Mouse (Mus musculus) ES-E14 (cell line): ENCODE results near the gene Pak7.

Source experiments
- MAFK ChIP-seq: IDR thresholded peaks from 2 replicates; pipeline ENCODE4 v1.6.1; 2014; ENCODE audit warnings: mild to moderate bottlenecking, low read depth, low read length, inconsistent platforms; ENCODE audit not compliant: insufficient read depth
- ZC3H11A ChIP-seq: IDR thresholded peaks from 2 replicates; pipeline ENCODE4 v1.6.1; 2012; ENCODE audit warnings: low read depth, mild to moderate bottlenecking, inconsistent platforms, low read length, borderline replicate concordance

DNA sequence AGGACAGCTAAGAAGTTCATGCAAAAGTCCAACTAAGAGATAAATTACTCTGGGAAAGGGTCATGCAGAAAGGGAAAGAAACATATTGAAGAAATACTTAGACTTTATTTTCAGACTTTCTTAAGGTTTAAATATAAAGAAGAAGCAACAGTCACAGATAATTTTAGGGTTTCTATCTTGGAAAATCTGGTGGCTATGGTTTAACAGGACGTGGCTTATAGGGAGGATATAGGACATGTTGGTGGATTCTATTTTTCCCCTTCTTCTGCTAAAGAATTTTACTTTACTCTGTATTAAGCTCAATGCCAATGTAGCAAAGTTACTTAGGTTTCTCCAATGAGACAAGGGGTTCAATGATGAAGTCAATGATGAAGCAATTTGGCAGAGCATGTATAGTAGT is 31.8 kb upstream of the Pak7 start:
- TF ChIP-seq MAFK (no peak), ZC3H11A (no peak)
